Mouse (Mus musculus) erythroid progenitor cell, adult 5-6 weeks (primary cell): Measurements from ENCODE around the gene Acy3. TPM values are rescaled to one million over a fixed set of nuclear protein-coding genes. Genes with fewer than 3 reads are reported as not detected.
"Not testable (repeated sequence)": the region's sequence is repeated elsewhere in the genome, so short reads cannot be mapped to it uniquely, and the experiment has no call there.

Experiments
- ATAC-seq: replicated peaks from 2 replicates; pipeline ENCODE4 v1.8.0; 2016; ENCODE audit warnings: moderate number of reproducible peaks, mild to moderate bottlenecking, moderate TSS enrichment, inconsistent platforms; ENCODE audit not compliant: poor library complexity, low FRiP score, severe bottlenecking
- total RNA-seq, 2 experiments: library from RNA; stranded (forward) in 1 of 2; stranded (reverse) in 1 of 2; fragments of 150-400 nt in 1 of 2; fragments of 186-747, 209-891 nt in 1 of 2; gene quantifications; 2 replicates each; pipeline versions ENCODE4 v1.2.3 to v1.2.4; 2015 to 2017; ENCODE audit warnings: low replicate concordance in 2 of 2

Gene Acy3
- total RNA-seq, 2 experiments from 2014 or later, result not detected

DNA sequence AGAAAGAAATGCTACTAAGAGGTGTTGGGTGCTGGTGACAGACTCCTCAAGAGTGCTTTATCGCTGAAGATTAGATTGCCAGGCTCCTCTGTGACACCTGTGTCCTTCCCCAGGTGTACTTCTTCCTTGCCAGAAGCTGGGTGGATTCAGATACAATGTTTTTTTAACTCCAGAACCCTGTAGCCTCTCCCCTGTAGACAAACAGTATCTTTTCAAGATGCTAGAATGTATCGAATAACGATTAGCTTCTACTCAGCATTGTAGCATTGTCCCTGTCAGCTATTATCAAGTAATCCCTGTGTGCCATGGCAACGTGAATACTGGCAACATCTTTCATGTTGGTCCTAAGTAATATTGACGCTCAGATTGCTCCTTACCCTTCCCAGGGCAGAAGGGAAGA lies 47.4 kb downstream of the Acy3 start:
- no peak for ATAC-seq

DNA sequence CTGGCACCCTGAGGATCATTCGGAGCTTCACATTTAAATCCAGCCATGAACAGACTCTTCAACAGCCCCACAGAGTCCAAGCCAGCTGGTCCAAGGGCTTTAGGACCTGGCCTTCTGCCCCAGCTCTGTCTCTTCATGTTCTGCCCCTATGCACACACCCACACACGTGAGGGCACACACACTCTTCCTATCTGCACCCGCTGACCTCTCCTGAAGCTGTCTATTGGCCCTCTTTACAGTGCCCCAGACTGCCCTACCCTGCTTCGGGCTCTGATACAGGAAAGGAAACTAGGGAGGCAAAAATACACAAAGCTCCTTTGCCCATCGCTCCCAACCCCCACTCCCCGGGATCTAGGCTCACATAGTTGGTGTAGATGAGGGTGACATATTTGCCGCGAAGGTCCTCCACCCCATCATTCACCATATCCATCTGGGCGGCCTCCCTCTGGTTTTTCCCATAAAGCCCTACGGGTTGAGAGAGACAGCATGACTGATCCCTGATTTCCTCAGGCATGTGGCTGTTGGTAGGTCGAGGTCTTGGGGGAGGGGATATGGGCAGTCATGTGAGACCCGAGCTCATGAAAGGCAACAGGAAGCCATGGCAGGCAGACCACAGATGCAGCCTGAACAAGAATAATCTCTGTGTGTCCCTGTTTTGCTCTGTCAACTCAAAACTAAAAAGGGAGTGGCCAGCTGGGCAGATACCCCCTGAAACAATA lies 50.1 kb downstream of the Acy3 start:
- no peak for ATAC-seq

DNA sequence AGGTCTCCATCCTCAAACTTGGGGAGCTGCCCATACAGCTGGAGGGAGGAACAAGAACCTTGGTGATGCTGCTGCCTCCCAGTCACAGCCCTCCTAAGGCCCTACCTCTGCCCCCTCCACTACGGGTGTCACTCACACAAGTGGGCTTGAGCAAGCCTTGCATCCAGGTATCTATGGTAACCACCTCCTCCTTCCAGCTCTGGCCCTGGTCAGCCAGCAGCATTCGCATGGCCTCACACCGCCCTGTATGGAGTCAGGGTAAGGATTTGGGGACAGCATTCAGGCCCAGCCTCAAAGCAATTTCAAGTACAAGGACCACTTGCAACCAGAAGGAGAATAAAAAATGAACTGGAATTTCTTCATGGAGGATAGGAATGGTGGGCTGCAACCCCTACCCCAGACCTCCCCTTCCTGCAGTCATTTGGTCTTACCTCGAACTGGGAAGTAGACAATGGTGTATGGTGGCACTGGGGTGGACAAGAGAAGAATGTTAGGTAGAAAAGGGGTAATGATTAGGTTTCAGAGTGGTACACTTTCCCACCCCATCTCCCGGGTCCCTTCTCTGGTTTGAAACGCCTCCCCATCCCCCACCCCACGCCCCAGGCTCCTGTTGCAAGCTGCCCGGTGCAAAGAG lies 50.9 kb downstream of the Acy3 start:
- ATAC-seq, result not testable (repeated sequence)

DNA sequence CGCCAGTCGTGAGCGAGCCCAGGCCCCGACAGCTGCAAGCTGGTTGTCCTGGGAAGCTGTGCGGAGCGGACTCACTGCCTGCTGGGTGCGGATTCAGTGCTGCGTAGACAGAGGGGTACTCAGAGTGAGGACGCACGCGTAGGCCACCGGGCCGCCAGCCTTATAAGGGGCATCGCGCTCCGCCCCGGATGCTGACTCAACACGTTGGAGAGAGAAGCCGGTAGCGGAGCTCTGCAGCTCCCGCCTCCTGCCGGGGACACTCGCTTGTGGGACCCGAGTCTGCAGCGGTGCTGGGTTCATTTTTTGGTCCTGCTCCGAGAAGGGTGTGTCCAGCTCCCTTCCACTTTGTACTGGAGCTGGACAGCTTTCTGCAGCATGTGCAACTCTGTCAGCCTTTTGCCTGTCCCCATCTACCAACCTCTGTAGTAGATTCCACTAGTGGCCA lies 51.4 kb downstream of the Acy3 start, which contains the start of gene Gstp1:
Gene Gstp1 (minus strand): TSS at position 198 of the 445 bp plus-strand sequence.
- peak; percentile 89 for ATAC-seq

Other genes with a start within 250 kb of the Acy3 start
Only the 30 nearest of the 32 such genes appear.
- 15.1 and 19.1 TPM in 2 replicates for gene Kmt5b, start 219.1 kb upstream of the Acy3 start, total RNA-seq (2015; ENCODE audit: low replicate concordance)
- gene Kmt5b, start 219.1 kb upstream of the Acy3 start, total RNA-seq (2017; ENCODE audit: low replicate concordance), result 22.0 and 35.7 TPM in 2 replicates
- gene Chka, start 134.8 kb upstream of the Acy3 start, total RNA-seq (2015; ENCODE audit: low replicate concordance), result 10.1 and 13.4 TPM in 2 replicates
- gene Chka, start 134.8 kb upstream of the Acy3 start, total RNA-seq (2017; ENCODE audit: low replicate concordance), result 10.8 and 11.8 TPM in 2 replicates
- gene Tcirg1, start 79.4 kb upstream of the Acy3 start, total RNA-seq (2015; ENCODE audit: low replicate concordance), result 40.0 and 51.6 TPM in 2 replicates
- gene Tcirg1, start 79.4 kb upstream of the Acy3 start, total RNA-seq (2017; ENCODE audit: low replicate concordance), result 30.5 and 44.4 TPM in 2 replicates
- gene Ndufs8, start 73.8 kb upstream of the Acy3 start, total RNA-seq (2015; ENCODE audit: low replicate concordance), result 46.5 and 52.4 TPM in 2 replicates
- 24.1 and 28.5 TPM in 2 replicates for gene Ndufs8, start 73.8 kb upstream of the Acy3 start, total RNA-seq (2017; ENCODE audit: low replicate concordance)
- gene Aldh3b1, start 56.8 kb upstream of the Acy3 start, total RNA-seq (2015; ENCODE audit: low replicate concordance), result 5.4 TPM in 2 replicates
- 4.7 and 6.8 TPM in 2 replicates for gene Aldh3b1, start 56.8 kb upstream of the Acy3 start, total RNA-seq (2017; ENCODE audit: low replicate concordance)
- gene Unc93b1, start 51.4 kb upstream of the Acy3 start, total RNA-seq (2015; ENCODE audit: low replicate concordance), result 28.5 and 29.3 TPM in 2 replicates
- 28.2 and 34.4 TPM in 2 replicates for gene Unc93b1, start 51.4 kb upstream of the Acy3 start, total RNA-seq (2017; ENCODE audit: low replicate concordance)
- 3.6 TPM in 1 of 2 replicates, not detected in the other for gene Aldh3b3, start 27.9 kb upstream of the Acy3 start, total RNA-seq (2015; ENCODE audit: low replicate concordance)
- not detected in 2 replicates for gene Aldh3b3, start 27.9 kb upstream of the Acy3 start, total RNA-seq (2017; ENCODE audit: low replicate concordance)
- gene Aldh3b2, start 14.2 kb upstream of the Acy3 start, total RNA-seq (2015; ENCODE audit: low replicate concordance), result 1.3 and 6.5 TPM in 2 replicates
- gene Aldh3b2, start 14.2 kb upstream of the Acy3 start, total RNA-seq (2017; ENCODE audit: low replicate concordance), result 1.1 and 2.4 TPM in 2 replicates
- gene Tbx10, start 6.2 kb downstream of the Acy3 start, total RNA-seq (2015; ENCODE audit: low replicate concordance), result not detected in 2 replicates
- gene Tbx10, start 6.2 kb downstream of the Acy3 start, total RNA-seq (2017; ENCODE audit: low replicate concordance), result not detected in 2 replicates
- gene Nudt8, start 14.0 kb downstream of the Acy3 start, total RNA-seq (2015; ENCODE audit: low replicate concordance), result not detected in 2 replicates
- 1.4 TPM in 1 of 2 replicates, not detected in the other for gene Nudt8, start 14.0 kb downstream of the Acy3 start, total RNA-seq (2017; ENCODE audit: low replicate concordance)
- gene Gm49405, start 14.1 kb downstream of the Acy3 start, total RNA-seq (2015; ENCODE audit: low replicate concordance), result not detected in 2 replicates
- 0.90 TPM in 1 of 2 replicates, not detected in the other for gene Gm49405, start 14.1 kb downstream of the Acy3 start, total RNA-seq (2017; ENCODE audit: low replicate concordance)
- gene Doc2g, start 16.7 kb downstream of the Acy3 start, total RNA-seq (2015; ENCODE audit: low replicate concordance), result 0.42 TPM in 1 of 2 replicates, not detected in the other
- gene Doc2g, start 16.7 kb downstream of the Acy3 start, total RNA-seq (2017; ENCODE audit: low replicate concordance), result 3.0 TPM in 1 of 2 replicates, not detected in the other
- 77.1 and 96.6 TPM in 2 replicates for gene Ndufv1, start 26.2 kb downstream of the Acy3 start, total RNA-seq (2015; ENCODE audit: low replicate concordance)
- gene Ndufv1, start 26.2 kb downstream of the Acy3 start, total RNA-seq (2017; ENCODE audit: low replicate concordance), result 161 and 207 TPM in 2 replicates
- 115 and 185 TPM in 2 replicates for gene Gstp1, start 51.4 kb downstream of the Acy3 start, total RNA-seq (2015; ENCODE audit: low replicate concordance)
- gene Gstp1, start 51.4 kb downstream of the Acy3 start, total RNA-seq (2017; ENCODE audit: low replicate concordance), result 22.8 and 23.9 TPM in 2 replicates
- gene Gstp2, start 59.5 kb downstream of the Acy3 start, total RNA-seq (2015; ENCODE audit: low replicate concordance), result 3.2 TPM in 1 of 2 replicates, not detected in the other
- 3.2 TPM in 1 of 2 replicates, not detected in the other for gene Gstp2, start 59.5 kb downstream of the Acy3 start, total RNA-seq (2017; ENCODE audit: low replicate concordance)
- gene Gstp3, start 73.0 kb downstream of the Acy3 start, total RNA-seq (2015; ENCODE audit: low replicate concordance), result 8.8 and 15.9 TPM in 2 replicates
- gene Gstp3, start 73.0 kb downstream of the Acy3 start, total RNA-seq (2017; ENCODE audit: low replicate concordance), result 16.8 and 19.8 TPM in 2 replicates
- gene Cabp2, start 95.0 kb downstream of the Acy3 start, total RNA-seq (2015; ENCODE audit: low replicate concordance), result not detected in 2 replicates
- not detected in 2 replicates for gene Cabp2, start 95.0 kb downstream of the Acy3 start, total RNA-seq (2017; ENCODE audit: low replicate concordance)
- gene Cdk2ap2, start 110.6 kb downstream of the Acy3 start, total RNA-seq (2015; ENCODE audit: low replicate concordance), result 118 and 124 TPM in 2 replicates
- gene Cdk2ap2, start 110.6 kb downstream of the Acy3 start, total RNA-seq (2017; ENCODE audit: low replicate concordance), result 17.9 and 36.3 TPM in 2 replicates
- gene Pitpnm1, start 113.4 kb downstream of the Acy3 start, total RNA-seq (2015; ENCODE audit: low replicate concordance), result 56.6 and 67.1 TPM in 2 replicates
- 33.9 and 60.9 TPM in 2 replicates for gene Pitpnm1, start 113.4 kb downstream of the Acy3 start, total RNA-seq (2017; ENCODE audit: low replicate concordance)
- 33.5 and 72.1 TPM in 2 replicates for gene Aip, start 139.3 kb downstream of the Acy3 start, total RNA-seq (2015; ENCODE audit: low replicate concordance)
- gene Aip, start 139.3 kb downstream of the Acy3 start, total RNA-seq (2017; ENCODE audit: low replicate concordance), result 41.2 and 41.8 TPM in 2 replicates
- gene Gpr152, start 153.2 kb downstream of the Acy3 start, total RNA-seq (2015; ENCODE audit: low replicate concordance), result 1.1 TPM in 1 of 2 replicates, not detected in the other
- not detected in 2 replicates for gene Gpr152, start 153.2 kb downstream of the Acy3 start, total RNA-seq (2017; ENCODE audit: low replicate concordance)
- not detected in 2 replicates for gene Cabp4, start 157.5 kb downstream of the Acy3 start, total RNA-seq (2015; ENCODE audit: low replicate concordance)
- not detected in 2 replicates for gene Cabp4, start 157.5 kb downstream of the Acy3 start, total RNA-seq (2017; ENCODE audit: low replicate concordance)
- gene Coro1b, start 162.0 kb downstream of the Acy3 start, total RNA-seq (2015; ENCODE audit: low replicate concordance), result 68.3 and 83.3 TPM in 2 replicates
- 8.5 and 48.9 TPM in 2 replicates for gene Coro1b, start 162.0 kb downstream of the Acy3 start, total RNA-seq (2017; ENCODE audit: low replicate concordance)
- 66.3 and 73.4 TPM in 2 replicates for gene Ptprcap, start 167.0 kb downstream of the Acy3 start, total RNA-seq (2015; ENCODE audit: low replicate concordance)
- 14.4 and 38.8 TPM in 2 replicates for gene Ptprcap, start 167.0 kb downstream of the Acy3 start, total RNA-seq (2017; ENCODE audit: low replicate concordance)
- gene Rps6kb2, start 176.8 kb downstream of the Acy3 start, total RNA-seq (2015; ENCODE audit: low replicate concordance), result 39.8 and 52.3 TPM in 2 replicates
- 21.4 and 34.8 TPM in 2 replicates for gene Rps6kb2, start 176.8 kb downstream of the Acy3 start, total RNA-seq (2017; ENCODE audit: low replicate concordance)
- gene Carns1, start 188.9 kb downstream of the Acy3 start, total RNA-seq (2015; ENCODE audit: low replicate concordance), result 0.72 and 2.5 TPM in 2 replicates
- 0.13 and 1.5 TPM in 2 replicates for gene Carns1, start 188.9 kb downstream of the Acy3 start, total RNA-seq (2017; ENCODE audit: low replicate concordance)
- gene Tbc1d10c, start 204.7 kb downstream of the Acy3 start, total RNA-seq (2015; ENCODE audit: low replicate concordance), result 8.0 and 31.0 TPM in 2 replicates
- gene Tbc1d10c, start 204.7 kb downstream of the Acy3 start, total RNA-seq (2017; ENCODE audit: low replicate concordance), result 6.2 and 14.2 TPM in 2 replicates
- gene Ppp1ca, start 205.5 kb downstream of the Acy3 start, total RNA-seq (2015; ENCODE audit: low replicate concordance), result 181 and 188 TPM in 2 replicates
- 185 and 268 TPM in 2 replicates for gene Ppp1ca, start 205.5 kb downstream of the Acy3 start, total RNA-seq (2017; ENCODE audit: low replicate concordance)
- 44.0 and 54.1 TPM in 2 replicates for gene Rad9a, start 215.1 kb downstream of the Acy3 start, total RNA-seq (2015; ENCODE audit: low replicate concordance)
- gene Rad9a, start 215.1 kb downstream of the Acy3 start, total RNA-seq (2017; ENCODE audit: low replicate concordance), result 27.5 and 41.6 TPM in 2 replicates
- not detected in 2 replicates for gene Clcf1, start 227.7 kb downstream of the Acy3 start, total RNA-seq (2015; ENCODE audit: low replicate concordance)
- 0.15 and 1.2 TPM in 2 replicates for gene Clcf1, start 227.7 kb downstream of the Acy3 start, total RNA-seq (2017; ENCODE audit: low replicate concordance)